Mouse (Mus musculus) CH12.LX (cell line): Measurements from ENCODE around the gene Proz.

Experiments used
- CTCF ChIP-seq, 2 experiments: IDR thresholded peaks in 1 of 2; conservative IDR thresholded peaks in 1 of 2; 2 replicates each; pipeline ENCODE4 v1.5.1; 2011 to 2012; ENCODE audit warnings: low read depth in 2 of 2, low read length in 2 of 2, improper control_type of control experiment in 1 of 2, inconsistent platforms in 1 of 2, mild to moderate bottlenecking in 1 of 2, moderate library complexity in 1 of 2
- EP300 ChIP-seq: IDR thresholded peaks from 2 replicates; pipeline ENCODE4 v1.6.1; 2011; ENCODE audit warnings: low read length, improper control_type of control experiment
- ZKSCAN1 ChIP-seq: IDR thresholded peaks from 2 replicates; pipeline ENCODE4 v1.6.1; 2012; ENCODE audit warnings: low read depth, inconsistent platforms, low read length, improper control_type of control experiment, borderline replicate concordance

- TF ChIP-seq ZKSCAN1 (no peak), CTCF (conservative IDR thresholded peaks at IDR 0.05 in 1 of 2, IDR thresholded peaks at IDR 0.05 in 1 of 2; ENCODE audit: low read depth in 2 of 2, low read length in 2 of 2) (no peak), EP300 (no peak)
Observed at GRCm38 (mm10) chr8:13039054-13039453, 21.7 kb upstream of the Proz start.
